Mouse (Mus musculus) forebrain, embryonic 14.5 days (tissue): ENCODE data around the gene Olfr105-ps. TPM values are rescaled to one million over a fixed set of nuclear protein-coding genes. Genes with fewer than 3 reads are reported as not detected.

Experiments
- ATAC-seq: fragments of 200-750 bp; cut with Nextera tagmentation; 2 replicates; pipeline ENCODE4 v1.8.0; 2017; ENCODE audit warnings: mild to moderate bottlenecking, moderate library complexity
- DNase-seq: peaks from one replicate; pipeline ENCODE4 v3.0.0-alpha.2; 2015; ENCODE audit warnings: low spot score
- H3K27ac ChIP-seq: fragments of 300-500 bp; sonication (generic); 2 replicates; pipeline ENCODE4 v1.5.1; 2014; ENCODE audit warnings: low read depth, mild to moderate bottlenecking, control low read depth, low read length, moderate library complexity
- H3K27me3 ChIP-seq: fragments of 300-500 bp; sonication (generic); replicated peaks from 2 replicates; pipeline ENCODE4 v1.6.1; 2014; ENCODE audit warnings: low read length, control low read depth, mixed read lengths; ENCODE audit not compliant: control insufficient read depth, insufficient read depth
- H3K36me3 ChIP-seq: fragments of 300-500 bp; sonication (generic); 2 replicates; pipeline ENCODE4 v1.6.1; 2014; ENCODE audit warnings: low read length, control low read depth; ENCODE audit not compliant: control insufficient read depth, insufficient read depth
- H3K4me1 ChIP-seq: fragments of 300-500 bp; sonication (generic); 2 replicates; pipeline ENCODE4 v1.6.1; 2014; ENCODE audit warnings: antibody characterized with exemption, low read length, control low read depth; ENCODE audit not compliant: control insufficient read depth, insufficient read depth
- H3K4me2 ChIP-seq: fragments of 300-500 bp; sonication (generic); 2 replicates; pipeline ENCODE4 v1.6.1; 2014; ENCODE audit warnings: mild to moderate bottlenecking, control low read depth, low read length
- H3K4me3 ChIP-seq: fragments of 300-500 bp; sonication (generic); 2 replicates; pipeline ENCODE4 v1.5.1; 2014; ENCODE audit warnings: low read depth, low read length, control low read depth
- H3K9ac ChIP-seq: fragments of 300-500 bp; sonication (generic); 2 replicates; pipeline ENCODE4 v1.6.1; 2014; ENCODE audit warnings: mild to moderate bottlenecking, low read length, control low read depth, moderate library complexity
- H3K9me3 ChIP-seq: fragments of 300-500 bp; sonication (generic); replicated peaks from 2 replicates; pipeline ENCODE4 v1.6.1; 2016; ENCODE audit warnings: low read length, control low read depth, mixed read lengths; ENCODE audit not compliant: control insufficient read depth
- WGBS: fragments of 180-500 bp; shearing (Covaris S2); extraction: QIAGEN DNeasy Blood & Tissue Kit; methylation state at CpG from one replicate; pipeline ENCODE4 v1.1.7; 2014; 5-methylcytosine and 5-hydroxymethylcytosine counted together
- polyA plus RNA-seq: library from polyadenylated mRNA; unstranded; fragments of >200 nt; fragmentation: Nextera tagmentation; extraction: Ambion mirVana; gene quantifications from 2 replicates; pipeline ENCODE4 v1.2.1, GENCODE M21; 2014

Olfr105-ps gene
- not detected in 2 replicates for polyA plus RNA-seq

GRCm38 (mm10) chr17:37378733-37379132, at the start of gene Olfr105-ps:
TSS of gene Olfr105-ps (plus strand) at chr17:37379033.
- no peak within 1 kb of the TSS for H3K27ac ChIP-seq
- H3K36me3 ChIP-seq = no peaks in the 10 kb centered on the region
- no peak within 1 kb of the TSS for H3K9ac ChIP-seq
- H3K9me3 ChIP-seq = no peaks in the 10 kb centered on the region
- H3K4me1 ChIP-seq = no peaks in the 10 kb centered on the region
- DNase-seq = no peak
- no peak for ATAC-seq
- H3K4me3 ChIP-seq = no peak within 1 kb of the TSS
- H3K27me3 ChIP-seq = no peaks in the 10 kb centered on the region
- H3K4me2 ChIP-seq = no peak within 1 kb of the TSS

GRCm38 (mm10) chr17:37339598-37339997, 39.2 kb upstream of the Olfr105-ps start, which contains the start of gene Olfr103:
TSS of gene Olfr103 (minus strand) at chr17:37339698.
- Histone ChIP-seq H3K36me3 (no peaks in the 10 kb centered on the region), H3K4me2 (no peak within 1 kb of the TSS), H3K27ac (no peak within 1 kb of the TSS), H3K9me3 (no peaks in the 10 kb centered on the region), H3K9ac (no peak within 1 kb of the TSS), H3K27me3 (no peaks in the 10 kb centered on the region), H3K4me3 (no peak within 1 kb of the TSS), H3K4me1 (no peaks in the 10 kb centered on the region)
- DNase-seq (no peak), ATAC-seq (no peak)
- WGBS = 86% methylated on average over 2 of the region's 2 CpGs

- H3K27me3 ChIP-seq = no peaks in the 10 kb centered on the region
- ATAC-seq (no peak), DNase-seq (no peak)
- no peaks in the 10 kb centered on the region for H3K9me3 ChIP-seq
- H3K4me1 ChIP-seq = no peaks in the 10 kb centered on the region
- no peak within 1 kb of the TSS for H3K9ac ChIP-seq
- no peaks in the 10 kb centered on the region for H3K36me3 ChIP-seq
- H3K27ac ChIP-seq = no peak within 1 kb of the TSS
- H3K4me3 ChIP-seq = no peak within 1 kb of the TSS
- H3K4me2 ChIP-seq = no peak within 1 kb of the TSS
These were observed 19.6 kb upstream of the Olfr105-ps start, which contains the start of gene Olfr104-ps for GRCm38 (mm10) chr17:37359282-37359681. TSS of gene Olfr104-ps (plus strand) at chr17:37359582.

- H3K4me3 ChIP-seq = no peak within 1 kb of the TSS
- DNase-seq (no peak), ATAC-seq (no peak)
- H3K9ac ChIP-seq = no peak within 1 kb of the TSS
- no peak within 1 kb of the TSS for H3K27ac ChIP-seq
- no peaks in the 10 kb centered on the region for H3K9me3 ChIP-seq
- H3K27me3 ChIP-seq = no peaks in the 10 kb centered on the region
- WGBS = 76% methylated on average over 1 of the region's 1 CpGs
- H3K36me3 ChIP-seq = no peaks in the 10 kb centered on the region
- no peaks in the 10 kb centered on the region for H3K4me1 ChIP-seq
- no peak within 1 kb of the TSS for H3K4me2 ChIP-seq
These were observed 11.3 kb downstream of the Olfr105-ps start, which contains the start of gene Olfr106-ps for GRCm38 (mm10) chr17:37390093-37390492. TSS of gene Olfr106-ps (plus strand) at chr17:37390393.

GRCm38 (mm10) chr17:37398926-37399325, 20.1 kb downstream of the Olfr105-ps start, which contains the start of gene Olfr107:
TSS of gene Olfr107 (plus strand) at chr17:37399226.
- DNase-seq (no peak), ATAC-seq (no peak)
- Histone ChIP-seq H3K9ac (no peak within 1 kb of the TSS), H3K27me3 (no peaks in the 10 kb centered on the region), H3K9me3 (no peaks in the 10 kb centered on the region), H3K4me2 (no peak within 1 kb of the TSS), H3K27ac (no peak within 1 kb of the TSS), H3K4me3 (no peak within 1 kb of the TSS), H3K36me3 (no peaks in the 10 kb centered on the region), H3K4me1 (no peaks in the 10 kb centered on the region)
- WGBS = 87% methylated on average over 3 of the region's 3 CpGs

GRCm38 (mm10) chr17:37413380-37413779, 34.5 kb downstream of the Olfr105-ps start:
- Histone ChIP-seq H3K27me3 (no peaks in the 10 kb centered on the region), H3K4me1 (no peaks in the 10 kb centered on the region), H3K4me3 (no peak overlapping the region), H3K36me3 (no peaks in the 10 kb centered on the region), H3K27ac (no peak overlapping the region), H3K9me3 (no peaks in the 10 kb centered on the region), H3K9ac (no peak overlapping the region), H3K4me2 (no peak overlapping the region)
- no peak for DNase-seq
- no peak for ATAC-seq

Other genes starting within 250 kb of the Olfr105-ps start
- gene Olfr93, start 217.5 kb upstream of the Olfr105-ps start, polyA plus RNA-seq = not detected in 2 replicates
- gene Ubd, start 185.1 kb upstream of the Olfr105-ps start, polyA plus RNA-seq = not detected in 2 replicates
- gene Olfr94, start 178.0 kb upstream of the Olfr105-ps start, polyA plus RNA-seq = not detected in 2 replicates
- not detected in 2 replicates for gene Olfr95, start 165.9 kb upstream of the Olfr105-ps start, polyA plus RNA-seq
- not detected in 2 replicates for gene Olfr96, start 158.9 kb upstream of the Olfr105-ps start, polyA plus RNA-seq
- not detected in 2 replicates for gene Olfr97, start 141.7 kb upstream of the Olfr105-ps start, polyA plus RNA-seq
- not detected in 2 replicates for gene Olfr98, start 115.3 kb upstream of the Olfr105-ps start, polyA plus RNA-seq
- gene H2-M3, start 108.8 kb upstream of the Olfr105-ps start, polyA plus RNA-seq = 1.1 and 1.2 TPM in 2 replicates
- gene Olfr99, start 95.6 kb upstream of the Olfr105-ps start, polyA plus RNA-seq = not detected in 2 replicates
- gene Olfr101, start 74.7 kb upstream of the Olfr105-ps start, polyA plus RNA-seq = not detected in 2 replicates
- not detected in 2 replicates for gene Olfr102, start 62.0 kb upstream of the Olfr105-ps start, polyA plus RNA-seq
- gene Olfr103, start 39.3 kb upstream of the Olfr105-ps start, polyA plus RNA-seq = not detected in 2 replicates
- not detected in 2 replicates for gene Olfr104-ps, start 19.5 kb upstream of the Olfr105-ps start, polyA plus RNA-seq
- not detected in 2 replicates for gene Olfr106-ps, start 11.4 kb downstream of the Olfr105-ps start, polyA plus RNA-seq
- not detected in 2 replicates for gene Olfr107, start 20.2 kb downstream of the Olfr105-ps start, polyA plus RNA-seq
- not detected in 2 replicates for gene Olfr108, start 66.4 kb downstream of the Olfr105-ps start, polyA plus RNA-seq
- gene Olfr109, start 79.9 kb downstream of the Olfr105-ps start, polyA plus RNA-seq = not detected in 2 replicates
- not detected in 2 replicates for gene H2-M2, start 104.5 kb downstream of the Olfr105-ps start, polyA plus RNA-seq
- gene Olfr110, start 113.4 kb downstream of the Olfr105-ps start, polyA plus RNA-seq = not detected in 2 replicates
- gene Olfr111, start 129.0 kb downstream of the Olfr105-ps start, polyA plus RNA-seq = not detected in 2 replicates
- gene Olfr112, start 190.4 kb downstream of the Olfr105-ps start, polyA plus RNA-seq = not detected in 2 replicates
- not detected in 2 replicates for gene Olfr113, start 198.6 kb downstream of the Olfr105-ps start, polyA plus RNA-seq
- not detected in 2 replicates for gene Olfr114, start 213.7 kb downstream of the Olfr105-ps start, polyA plus RNA-seq
- gene Olfr115, start 248.1 kb downstream of the Olfr105-ps start, polyA plus RNA-seq = not detected in 2 replicates
- gene Olfr116, start 248.2 kb downstream of the Olfr105-ps start, polyA plus RNA-seq = not detected in 2 replicates